Mouse (Mus musculus) MEL (cell line): ENCODE measurements around the gene Procr.

Experiments
- CTCF ChIP-seq, 3 experiments: IDR thresholded peaks in 2 of 3; conservative IDR thresholded peaks in 1 of 3; 2 replicates each; pipeline ENCODE4 v1.5.1; 2011 to 2012; ENCODE audit warnings: low read length in 3 of 3, low read depth in 2 of 3, mild to moderate bottlenecking in 2 of 3, improper control_type of control experiment in 1 of 3, inconsistent platforms in 1 of 3, mixed read lengths in 1 of 3, moderate library complexity in 1 of 3; ENCODE audit not compliant: control insufficient read depth in 1 of 3, insufficient read depth in 1 of 3, poor library complexity in 1 of 3, severe bottlenecking in 1 of 3
- GABPA ChIP-seq: IDR thresholded peaks from 2 replicates; pipeline ENCODE4 v1.6.1; 2012; ENCODE audit warnings: low read depth, mild to moderate bottlenecking, inconsistent platforms, low read length, improper control_type of control experiment, moderate library complexity

GRCm38 (mm10) chr2:155742211-155742610 is 8.7 kb upstream of the Procr start:
- TF ChIP-seq GABPA, result no peak
- no peak for TF ChIP-seq CTCF (IDR thresholded peaks at IDR 0.05 in 2 of 3, conservative IDR thresholded peaks at IDR 0.05 in 1 of 3; ENCODE audit: control insufficient read depth in 1 of 3, insufficient read depth in 1 of 3, low read depth in 2 of 3, low read length in 3 of 3, poor library complexity in 1 of 3, severe bottlenecking in 1 of 3)
